Comparison of ENCODE assay signal across 19 mouse cellular contexts in genomic region chr7:75789746-75790145, GRCm38 (mm10). TPM values are rescaled to one million over a fixed set of nuclear protein-coding genes. Genes with fewer than 3 reads are reported as not detected.
DNase-seq lines count a peak whose midpoint lies in the region; ATAC-seq and TF ChIP-seq lines count a peak whose summit lies in the region.
"Had no signal": no experiment of that assay in that cellular context is flagged by ENCODE, and none has a peak within 500 bp of the region (broad histone marks: within the 10 kb centered on the region; RNA-seq: fewer than 3 reads in every experiment).

No protein-coding gene starts in this region.

- H3K9ac ChIP-seq in heart, embryonic 11.5 days (ENCODE audit: low read depth, low read length) = no peak overlapping the region
- H3K9ac ChIP-seq in liver, adult 2 months (ENCODE audit: low read depth, low read length) = no peak overlapping the region
- H3K9ac ChIP-seq: forebrain, embryonic 12.5 days; heart, embryonic 13.5 days; liver, embryonic 12.5 days had no signal

- no peak overlapping the region for H3K4me3 ChIP-seq in heart, embryonic 11.5 days (ENCODE audit: low read depth, low read length)
- no peak overlapping the region for H3K4me3 ChIP-seq in liver, adult 2 months (ENCODE audit: insufficient read depth, low read depth, low read length)
- H3K4me3 ChIP-seq in brown adipose tissue, adult 24 weeks (ENCODE audit: insufficient read depth, low read depth, low read length) = no peak overlapping the region
- no peak overlapping the region for H3K4me3 ChIP-seq in small intestine, adult 2 months (ENCODE audit: low read depth, low read length)
- H3K4me3 ChIP-seq: forebrain, embryonic 12.5 days; heart, embryonic 13.5 days; limb, embryonic 10.5 days; liver, embryonic 12.5 days had no signal

- no peak overlapping the region for H3K27ac ChIP-seq in heart, embryonic 11.5 days (ENCODE audit: low read depth, low read length)
- H3K27ac ChIP-seq in liver, adult 2 months (replicated peaks; ENCODE audit: insufficient read depth, low read depth, low read length) = peak overlapping the region; percentile 31; the same call in 1 of the 2 replicates
- H3K27ac ChIP-seq in brown adipose tissue, adult 24 weeks (replicated peaks; ENCODE audit: low read depth, low read length) = peak overlapping the region; percentile 80
- peak overlapping the region; percentile 45; the same call in 1 of the 2 replicates for H3K27ac ChIP-seq in small intestine, adult 2 months (ENCODE audit: insufficient read depth, low read depth, low read length)
- H3K27ac ChIP-seq: forebrain, embryonic 12.5 days; heart, embryonic 13.5 days; limb, embryonic 10.5 days; liver, embryonic 12.5 days had no signal

- no peak for ATAC-seq in heart, embryonic 11.5 days (replicated peaks; ENCODE audit: insufficient number of reproducible peaks, low FRiP score, low TSS enrichment)
- ATAC-seq: activated CD4-positive, CD25-positive, alpha-beta regulatory T cell, adult 4 months; hindbrain, embryonic 16.5 days; liver, embryonic 12.5 days had no signal

- peak; percentile 36 to 74 for DNase-seq in heart, adult 9 months (ENCODE audit: low spot score in 2 of 2)
- no peak for DNase-seq in liver, adult 2 months (ENCODE audit: extremely low read depth, low read depth, low spot score)
- DNase-seq in liver = no peak
- no peak for DNase-seq in urinary bladder, postnatal 25 days (ENCODE audit: low spot score)
- DNase-seq: cerebellum, adult 9-10 months; gastrocnemius, postnatal 36 days; layer of hippocampus, adult 9-11 months; lung, adult 2 months; lung, postnatal 4 days had no signal

- WGBS in heart, embryonic 11.5 days (ENCODE audit: insufficient replicate concordance) = 96% methylated on average over 6 of the region's 6 CpGs
- 85% methylated on average over 6 of the region's 6 CpGs for WGBS in liver, adult 2 months
- 86% methylated on average over 6 of the region's 6 CpGs for WGBS in small intestine, adult 2 months

- TF ChIP-seq POLR2A in liver, adult 2 months (IDR thresholded peaks at IDR 0.05; ENCODE audit: extremely low read depth, insufficient read depth, low read length) = no peak
- no peak for TF ChIP-seq POLR2A in small intestine, adult 2 months (IDR thresholded peaks at IDR 0.05; ENCODE audit: low read depth, low read length)

- no peaks in the 10 kb centered on the region for H3K9me3 ChIP-seq in heart, embryonic 11.5 days (replicated peaks; ENCODE audit: control insufficient read depth, low read length)
- H3K9me3 ChIP-seq: forebrain, embryonic 12.5 days; G1E; heart, embryonic 13.5 days; limb, embryonic 10.5 days; liver, embryonic 12.5 days had no signal

- peaks cover 22% of the 10 kb centered on the region for H3K4me1 ChIP-seq in heart, embryonic 11.5 days (ENCODE audit: control insufficient read depth, insufficient read depth, low read length)
- H3K4me1 ChIP-seq in liver, adult 2 months (ENCODE audit: control insufficient read depth, insufficient read depth, low read length) = peaks cover 2% of the 10 kb centered on the region
- H3K4me1 ChIP-seq in brown adipose tissue, adult 24 weeks (ENCODE audit: control insufficient read depth, insufficient read depth, insufficient read length, low read length) = peaks cover 18% of the 10 kb centered on the region
- peaks cover 25% of the 10 kb centered on the region; the same call in 1 of the 2 replicates for H3K4me1 ChIP-seq in small intestine, adult 2 months (ENCODE audit: control insufficient read depth, insufficient read depth, insufficient read length, low read length)
- H3K4me1 ChIP-seq: forebrain, embryonic 12.5 days had no signal

- no peaks in the 10 kb centered on the region for H3K36me3 ChIP-seq in heart, embryonic 11.5 days (ENCODE audit: control insufficient read depth, insufficient read depth, low read length)
- no peaks in the 10 kb centered on the region for H3K36me3 ChIP-seq in liver, adult 2 months (ENCODE audit: control insufficient read depth, insufficient read depth, low read length)
- no peaks in the 10 kb centered on the region for H3K36me3 ChIP-seq in small intestine, adult 2 months (ENCODE audit: control insufficient read depth, insufficient read depth, low read length)
- H3K36me3 ChIP-seq: forebrain, embryonic 12.5 days; G1E; heart, embryonic 13.5 days; limb, embryonic 10.5 days; liver, embryonic 12.5 days had no signal

- H3K4me2 ChIP-seq in heart, embryonic 11.5 days = no peak overlapping the region
- H3K4me2 ChIP-seq: forebrain, embryonic 12.5 days; heart, embryonic 13.5 days; liver, embryonic 12.5 days had no signal

- TF ChIP-seq CTCF in liver, adult 2 months (IDR thresholded peaks at IDR 0.05; ENCODE audit: low read depth, low read length) = no peak
- no peak for TF ChIP-seq CTCF in small intestine, adult 2 months (IDR thresholded peaks at IDR 0.05; ENCODE audit: extremely low read depth, insufficient read length, insufficient replicate concordance, low read depth, low read length)

- no peaks in the 10 kb centered on the region for H3K27me3 ChIP-seq in heart, embryonic 11.5 days (ENCODE audit: control insufficient read depth, insufficient read depth, low read length)
- no peaks in the 10 kb centered on the region for H3K27me3 ChIP-seq in liver, adult 2 months (ENCODE audit: control insufficient read depth, insufficient read depth, low read length)
- H3K27me3 ChIP-seq in small intestine, adult 2 months (ENCODE audit: control insufficient read depth, insufficient read depth, low read length) = no peaks in the 10 kb centered on the region
- H3K27me3 ChIP-seq: forebrain, embryonic 12.5 days; heart, embryonic 13.5 days had no signal

- no peaks in the 10 kb centered on the region for H3K79me2 ChIP-seq in liver, adult 2 months (ENCODE audit: control insufficient read depth, insufficient read depth, low read length)

RNA-seq across cellular contexts. Expression of gene Klhl25, which starts 58.4 kb away (rescaled TPM):
- polyA plus RNA-seq in heart, embryonic 11.5 days (2014; fragmentation: Nextera tagmentation; extraction: Ambion mirVana) = 10.3 and 10.9 TPM in 2 replicates
- total RNA-seq in liver, adult 2 months (2014; rRNA removed) = 10.9 and 12.0 TPM in 2 replicates
- polyA plus RNA-seq in liver, adult 2 months (2012; rRNA removed) = 20.0 and 27.9 TPM in 2 replicates
- polyA plus RNA-seq in brown adipose tissue, adult 24 weeks (2012; ENCODE audit: insufficient read depth, insufficient read length, missing spikeins) = 4.7 and 8.6 TPM in 2 replicates
- polyA plus RNA-seq in small intestine, adult 2 months (2012; rRNA removed) = 6.8 and 9.4 TPM in 2 replicates

Comparison
In these comparisons a context has a peak if more than half of its experiments do, and no peak if none do; other contexts are left out.
1. DNase-seq: peak in heart, adult 9 months (2 of 2); none in liver, adult 2 months (single experiment), liver (single experiment) and urinary bladder, postnatal 25 days (single experiment).